Mouse (Mus musculus): ENCODE measurements around the gene Rpl18.

Rpl18 gene

GRCm38 (mm10) chr7:45700301-45701015 lies 14.8 kb upstream of the Rpl18 start:
- peak; percentile 65 for DNase-seq (ENCODE audit: low read depth, low spot score)

GRCm38 (mm10) chr7:45701072-45701471 lies 14.2 kb upstream of the Rpl18 start:
- DNase-seq (ENCODE audit: low read depth, low spot score) = no peak

GRCm38 (mm10) chr7:45701607-45702006 lies 13.7 kb upstream of the Rpl18 start:
- DNase-seq (ENCODE audit: low read depth, low spot score) = no peak

- DNase-seq (ENCODE audit: low read depth, low spot score) = no peak
Observed at GRCm38 (mm10) chr7:45702316-45702715, 12.9 kb upstream of the Rpl18 start.

GRCm38 (mm10) chr7:45702809-45703520 lies 12.3 kb upstream of the Rpl18 start:
- no peak for DNase-seq (ENCODE audit: low read depth, low spot score)

- DNase-seq (ENCODE audit: low read depth, low spot score) = no peak
Observed at GRCm38 (mm10) chr7:45703521-45704033, 11.7 kb upstream of the Rpl18 start.

- peak; percentile 94 for DNase-seq (ENCODE audit: low read depth, low spot score)
Observed at GRCm38 (mm10) chr7:45704046-45704559, 11.2 kb upstream of the Rpl18 start.

GRCm38 (mm10) chr7:45704730-45705442 lies 10.4 kb upstream of the Rpl18 start, which contains the start of gene Dbp:
Dbp (plus strand) TSS chr7:45705088.
- peak; percentile 99 for DNase-seq (ENCODE audit: low read depth, low spot score)

- DNase-seq (ENCODE audit: low read depth, low spot score) = no peak
Observed at GRCm38 (mm10) chr7:45705443-45705864, 9.8 kb upstream of the Rpl18 start.

- DNase-seq (ENCODE audit: low read depth, low spot score) = peak; percentile 64
Observed at GRCm38 (mm10) chr7:45705873-45706281, 9.4 kb upstream of the Rpl18 start.

- DNase-seq (ENCODE audit: low read depth, low spot score) = peak; percentile 96
Observed at GRCm38 (mm10) chr7:45706721-45707241, 8.5 kb upstream of the Rpl18 start.

- DNase-seq (ENCODE audit: low read depth, low spot score) = peak; percentile 96
Observed at GRCm38 (mm10) chr7:45707375-45707967, 7.8 kb upstream of the Rpl18 start.

GRCm38 (mm10) chr7:45708221-45708761 lies 7.0 kb upstream of the Rpl18 start:
- peak; percentile 75 for DNase-seq (ENCODE audit: low read depth, low spot score)

GRCm38 (mm10) chr7:45709036-45709435 lies 6.2 kb upstream of the Rpl18 start:
- peak; percentile 43 for DNase-seq (ENCODE audit: low read depth, low spot score)

GRCm38 (mm10) chr7:45709677-45710355 lies 5.4 kb upstream of the Rpl18 start:
- no peak for DNase-seq (ENCODE audit: low read depth, low spot score)

- DNase-seq (ENCODE audit: low read depth, low spot score) = no peak
Observed at GRCm38 (mm10) chr7:45710477-45711191, 4.6 kb upstream of the Rpl18 start.

GRCm38 (mm10) chr7:45711316-45712021 lies 3.8 kb upstream of the Rpl18 start:
- DNase-seq (ENCODE audit: low read depth, low spot score) = no peak

- no peak for DNase-seq (ENCODE audit: low read depth, low spot score)
Observed at GRCm38 (mm10) chr7:45712022-45712757, 3.1 kb upstream of the Rpl18 start.

All from A20 (cell line).